Mouse (Mus musculus) stomach, postnatal 0 days (tissue): Measurements from ENCODE around the gene Olfr1393.

Experiments used
- CTCF ChIP-seq: IDR thresholded peaks from 2 replicates; pipeline ENCODE4 v1.5.1; 2016; ENCODE audit warnings: antibody characterized with exemption, low read depth, mild to moderate bottlenecking, moderate library complexity
- EP300 ChIP-seq: optimal IDR thresholded peaks from 2 replicates; pipeline ENCODE3; 2016; ENCODE audit warnings: antibody characterized with exemption

- TF ChIP-seq CTCF (no peak), EP300 (no peak)
Observed at GRCm38 (mm10) chr11:49269761-49270160, 8.3 kb upstream of the Olfr1393 start.
